Mouse (Mus musculus) CH12.LX (cell line): ENCODE data around the gene Ptgdr2. TPM values are rescaled to one million over a fixed set of nuclear protein-coding genes. Genes with fewer than 3 reads are reported as not detected.

Experiments used
- DNase-seq: peaks from one replicate; pipeline ENCODE4 v3.0.0-alpha.2; 2013; ENCODE audit errors: extremely low read depth
- H3K27ac ChIP-seq: 2 replicates; pipeline ENCODE4 v1.5.1; 2012; ENCODE audit warnings: low read depth, mild to moderate bottlenecking, control low read depth, moderate library complexity; ENCODE audit not compliant: insufficient read depth
- H3K27me3 ChIP-seq: replicated peaks from 2 replicates; pipeline ENCODE3; 2012; ENCODE audit warnings: inconsistent platforms
- H3K36me3 ChIP-seq, 2 experiments: replicated peaks in 1 of 2; 2 replicates each; pipeline versions ENCODE3 to v1.6.1; 2012; ENCODE audit warnings: inconsistent platforms in 1 of 2, low read length in 1 of 2, mild to moderate bottlenecking in 1 of 2, mixed read lengths in 1 of 2, moderate library complexity in 1 of 2; ENCODE audit not compliant: control insufficient read depth in 1 of 2, insufficient read depth in 1 of 2
- H3K4me1 ChIP-seq, 2 experiments: 2 replicates each; pipeline ENCODE4 v1.6.1; 2012; ENCODE audit warnings: inconsistent platforms in 1 of 2, moderate library complexity in 1 of 2; ENCODE audit not compliant: insufficient read depth in 2 of 2, control insufficient read depth in 1 of 2
- H3K4me2 ChIP-seq: 2 replicates; pipeline ENCODE4 v1.6.1; 2012; ENCODE audit warnings: low read depth, mild to moderate bottlenecking, control low read depth; ENCODE audit not compliant: poor library complexity, insufficient read depth, severe bottlenecking
- H3K4me3 ChIP-seq, 3 experiments: fragments of 150-350 bp in 1 of 3; sonication (generic) in 1 of 3; replicated peaks in 1 of 3; 2 replicates each; pipeline versions ENCODE3 to v1.5.1; 2011 to 2012; ENCODE audit warnings: low read depth in 2 of 3, low read length in 2 of 3, mild to moderate bottlenecking in 2 of 3, moderate library complexity in 2 of 3, control low read depth in 1 of 3, improper control_type of control experiment in 1 of 3, inconsistent platforms in 1 of 3, mixed read lengths in 1 of 3; ENCODE audit not compliant: poor library complexity in 1 of 3
- H3K79me2 ChIP-seq: replicated peaks from 2 replicates; pipeline ENCODE4 v1.6.1; 2012; ENCODE audit warnings: mild to moderate bottlenecking, moderate library complexity; ENCODE audit not compliant: control insufficient read depth, poor library complexity, insufficient read depth, severe bottlenecking; ENCODE audit errors: extremely low read depth
- H3K9ac ChIP-seq: 2 replicates; pipeline ENCODE4 v1.6.1; 2012; ENCODE audit warnings: low read depth, mild to moderate bottlenecking, control low read depth, moderate library complexity; ENCODE audit not compliant: insufficient read depth
- H3K9me3 ChIP-seq: replicated peaks from 2 replicates; pipeline ENCODE3; 2012; ENCODE audit warnings: low read length, inconsistent platforms, mixed read lengths
- CHD1 ChIP-seq: IDR thresholded peaks from 2 replicates; pipeline ENCODE4 v1.6.1; 2012; ENCODE audit warnings: low read depth, low read length, improper control_type of control experiment, inconsistent platforms
- E2F4 ChIP-seq: IDR thresholded peaks from 2 replicates; pipeline ENCODE4 v1.6.1; 2011; ENCODE audit warnings: low read depth, low read length, improper control_type of control experiment; ENCODE audit not compliant: insufficient replicate concordance
- ELF1 ChIP-seq: IDR thresholded peaks from 2 replicates; pipeline ENCODE4 v1.6.1; 2014; ENCODE audit warnings: low read depth, mild to moderate bottlenecking, inconsistent platforms, low read length, improper control_type of control experiment
- GABPA ChIP-seq: IDR thresholded peaks from 2 replicates; pipeline ENCODE4 v1.6.1; 2012; ENCODE audit warnings: low read depth, low read length, improper control_type of control experiment, inconsistent platforms; ENCODE audit not compliant: insufficient replicate concordance
- HCFC1 ChIP-seq: IDR thresholded peaks from 2 replicates; pipeline ENCODE4 v1.6.1; 2012; ENCODE audit warnings: low read depth, mild to moderate bottlenecking, inconsistent platforms, low read length, improper control_type of control experiment
- IRF4 ChIP-seq: IDR thresholded peaks from 2 replicates; pipeline ENCODE4 v1.6.1; 2014; ENCODE audit warnings: low read depth, mild to moderate bottlenecking, inconsistent platforms, low read length, improper control_type of control experiment
- JUN ChIP-seq: IDR thresholded peaks from 2 replicates; pipeline ENCODE4 v1.6.1; 2011; ENCODE audit warnings: low read depth, mild to moderate bottlenecking, low read length, improper control_type of control experiment, moderate library complexity; ENCODE audit not compliant: insufficient read depth
- JUND ChIP-seq: conservative IDR thresholded peaks from 2 replicates; pipeline ENCODE4 v1.6.1; 2011; ENCODE audit warnings: low read depth, low read length, improper control_type of control experiment
- MEF2A ChIP-seq: IDR thresholded peaks from 2 replicates; pipeline ENCODE4 v1.6.1; 2014; ENCODE audit warnings: low read depth, mild to moderate bottlenecking, inconsistent platforms, low read length, improper control_type of control experiment, borderline replicate concordance
- MXI1 ChIP-seq: IDR thresholded peaks from 2 replicates; pipeline ENCODE4 v1.6.1; 2011; ENCODE audit warnings: mild to moderate bottlenecking, low read depth, low read length, improper control_type of control experiment
- NRF1 ChIP-seq: IDR thresholded peaks from 2 replicates; pipeline ENCODE4 v1.6.1; 2014; ENCODE audit warnings: low read depth, mild to moderate bottlenecking, inconsistent platforms, low read length, improper control_type of control experiment, moderate library complexity
- PAX5 ChIP-seq: IDR thresholded peaks from 2 replicates; pipeline ENCODE4 v1.6.1; 2012; ENCODE audit warnings: low read length, inconsistent platforms, mixed read lengths
- POLR2AphosphoS2 ChIP-seq: IDR thresholded peaks from 2 replicates; pipeline ENCODE4 v1.6.1; 2011; ENCODE audit warnings: low read depth, low read length, improper control_type of control experiment
- TBP ChIP-seq: conservative IDR thresholded peaks from 2 replicates; pipeline ENCODE4 v1.6.1; 2011; ENCODE audit warnings: low read depth, low read length, improper control_type of control experiment
- UBTF ChIP-seq: IDR thresholded peaks from 2 replicates; pipeline ENCODE4 v1.6.1; 2012; ENCODE audit warnings: low read depth, mild to moderate bottlenecking, inconsistent platforms, low read length, improper control_type of control experiment, moderate library complexity
- USF1 ChIP-seq: IDR thresholded peaks from 2 replicates; pipeline ENCODE4 v1.6.1; 2014; ENCODE audit warnings: low read depth, mild to moderate bottlenecking, inconsistent platforms, low read length, improper control_type of control experiment
- ZC3H11A ChIP-seq: IDR thresholded peaks from 2 replicates; pipeline ENCODE4 v1.6.1; 2012; ENCODE audit warnings: low read depth, mild to moderate bottlenecking, inconsistent platforms, low read length, improper control_type of control experiment
- ZMIZ1 ChIP-seq: IDR thresholded peaks from 2 replicates; pipeline ENCODE4 v1.6.1; 2012; ENCODE audit warnings: low read depth, mild to moderate bottlenecking, inconsistent platforms, low read length, improper control_type of control experiment
- ZNF384 ChIP-seq: IDR thresholded peaks from 2 replicates; pipeline ENCODE4 v1.6.1; 2012; ENCODE audit warnings: low read depth, low read length, improper control_type of control experiment, inconsistent platforms
- dilution Hi-C: fragments of 300-500 bp; cut with MboI; formaldehyde crosslinking; loops from 2 replicates; pipeline ENCODE4 v1.14.3; 2020; ENCODE audit warnings: low sequenced_read_pairs; ENCODE audit not compliant: extremely low pct_unique_long_range_greater_than_20kb, extremely low pct_ligation_motif_present
- in situ Hi-C: fragments of 300-500 bp; cut with MboI; formaldehyde crosslinking; loops from 3 replicates; pipeline ENCODE4 v1.14.3; 2019; ENCODE audit warnings: low sequenced_read_pairs, low pct_ligation_motif_present, low pct_unique_long_range_greater_than_20kb, mixed read lengths
- polyA plus RNA-seq: library from polyadenylated mRNA; unstranded; fragments of >175 nt; gene quantifications from 2 replicates; pipeline ENCODE4 v1.2.1, GENCODE M21; 2012; ENCODE audit warnings: low read depth; ENCODE audit not compliant: insufficient read length
- total RNA-seq, 2 experiments: library from RNA; depleted of rRNA; stranded (reverse); fragments of 300-350 nt in 1 of 2; fragments of >200 nt in 1 of 2; gene quantifications; 2 replicates each; pipeline ENCODE4 v1.2.3; 2012 to 2014

The Ptgdr2 gene
- total and polyA plus RNA-seq, 3 experiments = 0.13 TPM; not detected in 2

DNA sequence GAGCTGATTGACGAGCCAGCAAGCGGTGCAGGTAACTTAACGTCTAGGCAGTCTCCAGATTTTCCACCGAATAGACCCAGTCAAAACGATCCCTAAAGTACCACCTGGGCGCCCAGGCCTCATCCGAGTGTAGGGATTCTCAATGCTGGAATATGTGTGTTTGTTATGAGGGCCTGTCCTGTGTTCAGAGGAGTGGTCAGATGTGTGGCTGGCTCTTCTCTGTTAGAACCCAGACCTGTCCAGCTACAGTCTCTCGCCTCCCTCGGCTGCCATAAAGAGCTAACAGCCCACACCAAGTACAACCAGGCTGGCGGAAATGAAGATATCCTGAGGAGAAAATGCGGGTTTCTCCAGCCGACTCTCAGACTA lies 23.0 kb downstream of the Ptgdr2 start:
- no peaks in the 10 kb centered on the region for H3K79me2 ChIP-seq
- no peak overlapping the region for H3K4me2 ChIP-seq
- H3K4me3 ChIP-seq = no peak overlapping the region
- H3K4me1 ChIP-seq = 0 out of 4 replicates have a peak, but pooled peaks cover 0 to 2% of the 10 kb centered on the region in 2 experiments
- H3K36me3 ChIP-seq = no peaks in the 10 kb centered on the region
- no peaks in the 10 kb centered on the region for H3K9me3 ChIP-seq
- in situ Hi-C loops (loop anchor here (5.0 to 10.0 kb wide), 2 partner anchors 48 to 285 kb away; partner anchors contain the start of gene Pga5), dilution Hi-C loops (no loop called here)
- DNase-seq = no peak
- H3K27me3 ChIP-seq = peaks cover 63% of the 10 kb centered on the region
- H3K9ac ChIP-seq = no peak overlapping the region
- no peak overlapping the region for H3K27ac ChIP-seq
- no peak for TF ChIP-seq ZMIZ1
- TF ChIP-seq GABPA = no peak
- TF ChIP-seq JUN = no peak
- no peak for TF ChIP-seq ZC3H11A
- TF ChIP-seq CHD1 = no peak

DNA sequence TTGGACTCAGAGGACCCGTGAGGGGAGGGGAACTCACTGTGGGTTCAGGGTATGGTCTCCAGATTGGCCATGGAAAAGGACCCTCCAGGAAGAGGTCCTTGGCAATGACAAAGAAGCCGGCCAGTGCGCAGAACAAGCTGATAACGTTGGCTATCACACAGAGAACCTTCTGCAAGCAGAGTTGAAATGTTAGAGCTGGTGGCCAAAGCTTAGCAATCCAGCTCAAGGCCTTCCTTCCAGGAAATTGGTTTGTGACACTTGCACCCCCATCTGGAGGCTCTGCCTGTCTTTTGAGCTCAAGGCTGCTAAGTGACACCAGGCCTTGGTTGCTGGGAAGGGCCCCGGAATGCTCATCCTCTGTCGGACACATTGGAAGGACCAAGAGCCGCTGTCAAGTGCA lies 28.8 kb downstream of the Ptgdr2 start:
- no peak for DNase-seq
- Histone ChIP-seq H3K4me1 (no peaks in the 10 kb centered on the region), H3K36me3 (no peaks in the 10 kb centered on the region), H3K79me2 (no peaks in the 10 kb centered on the region), H3K4me3 (no peak overlapping the region), H3K27ac (no peak overlapping the region), H3K9ac (no peak overlapping the region), H3K4me2 (no peak overlapping the region), H3K27me3 (peaks cover 91% of the 10 kb centered on the region), H3K9me3 (no peaks in the 10 kb centered on the region)
- in situ Hi-C loops = loop anchor here (10.0 kb wide), 1 partner anchor 291 kb away; the partner anchor contains the start of gene Pga5
- no peak for TF ChIP-seq ELF1
- no peak for TF ChIP-seq E2F4
- no peak for TF ChIP-seq USF1
- no peak for TF ChIP-seq HCFC1
- TF ChIP-seq MEF2A = no peak
- dilution Hi-C loops = no loop called here

DNA sequence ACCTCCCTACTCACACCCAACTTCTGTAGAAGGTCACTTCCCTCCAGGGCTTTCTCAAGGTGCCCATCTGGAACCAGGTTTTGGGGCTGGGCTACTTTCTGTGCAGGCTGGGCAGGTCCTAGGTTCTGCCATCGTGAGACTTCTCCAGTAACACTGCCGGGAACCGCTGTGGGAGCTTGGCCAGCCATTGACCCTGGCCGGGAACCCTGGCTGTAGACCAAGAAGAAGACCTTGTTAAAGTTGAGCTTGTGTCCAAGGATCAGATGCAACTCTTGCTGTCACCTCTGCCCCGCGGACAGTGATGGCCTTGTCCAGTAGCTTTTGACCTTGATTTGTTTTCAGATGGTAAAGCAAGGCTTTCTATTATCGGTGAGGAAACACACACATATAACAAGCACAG lies 31.6 kb downstream of the Ptgdr2 start:
- Histone ChIP-seq H3K4me3 (no peak overlapping the region), H3K9me3 (peaks cover 9% of the 10 kb centered on the region), H3K36me3 (no peaks in the 10 kb centered on the region), H3K4me1 (no peaks in the 10 kb centered on the region), H3K27ac (no peak overlapping the region), H3K4me2 (no peak overlapping the region), H3K9ac (no peak overlapping the region), H3K79me2 (no peaks in the 10 kb centered on the region), H3K27me3 (peaks cover 76% of the 10 kb centered on the region)
- in situ Hi-C loops = loop anchor here (10.0 kb wide), 1 partner anchor 294 kb away; the partner anchor contains the start of gene Pga5
- TF ChIP-seq CHD1 = no peak
- TF ChIP-seq JUND = no peak
- no peak for TF ChIP-seq PAX5
- TF ChIP-seq TBP = no peak
- no peak for TF ChIP-seq UBTF
- no peak for TF ChIP-seq MXI1
- no peak for TF ChIP-seq ZNF384
- no peak for TF ChIP-seq ELF1
- no peak for TF ChIP-seq POLR2AphosphoS2
- TF ChIP-seq NRF1 = no peak
- TF ChIP-seq IRF4 = no peak
- TF ChIP-seq GABPA = no peak
- no peak for TF ChIP-seq MEF2A
- no peak for DNase-seq
- dilution Hi-C loops = no loop called here
